Mouse (Mus musculus) stomach, embryonic 16.5 days (tissue): ENCODE measurements around the gene Nudt16l1. TPM values are rescaled to one million over a fixed set of nuclear protein-coding genes. Genes with fewer than 3 reads are reported as not detected.

Experiments used
- ATAC-seq: fragments of 200-750 bp; cut with Nextera tagmentation; 2 replicates; pipeline ENCODE4 v1.8.0; 2017; ENCODE audit warnings: moderate number of reproducible peaks, moderate TSS enrichment; ENCODE audit not compliant: insufficient read depth, low FRiP score
- H3K27ac ChIP-seq: fragments of 300-500 bp; sonication (generic); 2 replicates; pipeline ENCODE4 v1.5.1; 2014; ENCODE audit warnings: low read length
- H3K27me3 ChIP-seq: fragments of 300-500 bp; sonication (generic); 2 replicates; pipeline ENCODE4 v1.6.1; 2014; ENCODE audit warnings: low read length, control low read depth, mixed read lengths; ENCODE audit not compliant: control insufficient read depth, insufficient read depth
- H3K36me3 ChIP-seq: fragments of 300-500 bp; sonication (generic); 2 replicates; pipeline ENCODE4 v1.6.1; 2014; ENCODE audit warnings: low read length; ENCODE audit not compliant: control insufficient read depth, insufficient read depth
- H3K4me1 ChIP-seq: fragments of 300-500 bp; sonication (generic); 2 replicates; pipeline ENCODE4 v1.6.1; 2014; ENCODE audit warnings: low read length, control low read depth, mixed read lengths; ENCODE audit not compliant: control insufficient read depth, insufficient read depth
- H3K4me2 ChIP-seq: fragments of 300-500 bp; sonication (generic); 2 replicates; pipeline ENCODE4 v1.6.1; 2014; ENCODE audit warnings: low read depth, low read length, mixed read lengths
- H3K4me3 ChIP-seq: fragments of 300-500 bp; sonication (generic); replicated peaks from 2 replicates; pipeline ENCODE4 v1.5.1; 2014; ENCODE audit warnings: mild to moderate bottlenecking, low read length
- H3K9ac ChIP-seq: fragments of 300-500 bp; sonication (generic); 2 replicates; pipeline ENCODE4 v1.6.1; 2014; ENCODE audit warnings: low read length
- H3K9me3 ChIP-seq: fragments of 300-500 bp; sonication (generic); replicated peaks from 2 replicates; pipeline ENCODE4 v1.6.1; 2016; ENCODE audit warnings: low read length, control low read depth; ENCODE audit not compliant: control insufficient read depth
- WGBS: fragments of 180-500 bp; shearing (Covaris S2); extraction: QIAGEN DNeasy Blood & Tissue Kit; methylation state at CpG from one replicate; pipeline ENCODE4 v1.1.7; 2014; 5-methylcytosine and 5-hydroxymethylcytosine counted together
- polyA plus RNA-seq: library from polyadenylated mRNA; unstranded; fragments of >200 nt; fragmentation: Nextera tagmentation; extraction: Ambion mirVana; gene quantifications from 2 replicates; pipeline ENCODE4 v1.2.1, GENCODE M21; 2015

The Nudt16l1 gene
- polyA plus RNA-seq, 1 experiment from 2014 or later: 125 TPM

DNA sequence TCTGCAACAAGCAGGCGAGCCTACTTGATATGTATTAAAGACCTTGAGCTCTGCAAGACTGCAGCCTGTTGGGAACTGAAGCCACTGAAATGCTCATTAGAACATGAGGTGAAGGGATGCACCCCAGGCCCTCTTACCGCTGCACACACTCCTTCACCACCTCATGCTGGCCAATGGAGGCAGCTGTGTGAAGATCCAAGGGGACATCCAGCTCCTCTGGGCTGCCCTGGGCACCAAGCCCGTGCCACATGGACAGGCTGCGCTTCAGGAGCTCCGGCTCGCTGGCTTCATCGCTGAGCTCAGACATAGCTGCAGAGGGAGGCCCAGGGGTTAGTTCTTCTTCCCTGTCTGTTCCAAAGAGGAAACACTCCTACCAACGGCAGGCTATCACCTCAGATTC is 21.7 kb downstream of the Nudt16l1 start:
- no peak for ATAC-seq
- Histone ChIP-seq H3K27me3 (no peaks in the 10 kb centered on the region), H3K4me1 (peaks cover 15% of the 10 kb centered on the region), H3K4me3 (no peak overlapping the region), H3K36me3 (peaks cover 9% of the 10 kb centered on the region; the same call in 1 of the 2 replicates), H3K27ac (no peak overlapping the region), H3K9ac (no peak overlapping the region), H3K9me3 (no peaks in the 10 kb centered on the region), H3K4me2 (no peak overlapping the region)
- 84% methylated on average over 8 of the region's 8 CpGs for WGBS

DNA sequence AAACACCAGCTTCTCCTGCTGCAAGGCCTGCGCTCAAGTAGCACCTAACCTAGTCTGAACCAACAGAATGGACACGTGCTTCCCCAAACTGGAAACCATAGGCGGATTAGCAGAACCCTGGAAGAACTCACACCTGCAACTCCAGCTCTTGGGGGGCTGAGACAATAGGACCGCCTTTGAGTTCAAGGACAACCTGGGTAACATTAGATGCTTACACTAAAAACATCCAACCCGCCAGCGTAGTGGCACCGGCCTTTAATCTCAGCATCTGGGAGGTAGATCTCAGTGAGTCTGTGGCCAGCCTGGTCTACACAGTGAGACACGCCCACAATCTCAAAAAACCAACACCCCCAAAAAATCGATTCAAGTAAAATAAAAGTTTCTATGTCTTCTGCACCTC is 24.8 kb downstream of the Nudt16l1 start:
- H3K27ac ChIP-seq: no peak overlapping the region
- 41% methylated on average over 9 of the region's 9 CpGs for WGBS

DNA sequence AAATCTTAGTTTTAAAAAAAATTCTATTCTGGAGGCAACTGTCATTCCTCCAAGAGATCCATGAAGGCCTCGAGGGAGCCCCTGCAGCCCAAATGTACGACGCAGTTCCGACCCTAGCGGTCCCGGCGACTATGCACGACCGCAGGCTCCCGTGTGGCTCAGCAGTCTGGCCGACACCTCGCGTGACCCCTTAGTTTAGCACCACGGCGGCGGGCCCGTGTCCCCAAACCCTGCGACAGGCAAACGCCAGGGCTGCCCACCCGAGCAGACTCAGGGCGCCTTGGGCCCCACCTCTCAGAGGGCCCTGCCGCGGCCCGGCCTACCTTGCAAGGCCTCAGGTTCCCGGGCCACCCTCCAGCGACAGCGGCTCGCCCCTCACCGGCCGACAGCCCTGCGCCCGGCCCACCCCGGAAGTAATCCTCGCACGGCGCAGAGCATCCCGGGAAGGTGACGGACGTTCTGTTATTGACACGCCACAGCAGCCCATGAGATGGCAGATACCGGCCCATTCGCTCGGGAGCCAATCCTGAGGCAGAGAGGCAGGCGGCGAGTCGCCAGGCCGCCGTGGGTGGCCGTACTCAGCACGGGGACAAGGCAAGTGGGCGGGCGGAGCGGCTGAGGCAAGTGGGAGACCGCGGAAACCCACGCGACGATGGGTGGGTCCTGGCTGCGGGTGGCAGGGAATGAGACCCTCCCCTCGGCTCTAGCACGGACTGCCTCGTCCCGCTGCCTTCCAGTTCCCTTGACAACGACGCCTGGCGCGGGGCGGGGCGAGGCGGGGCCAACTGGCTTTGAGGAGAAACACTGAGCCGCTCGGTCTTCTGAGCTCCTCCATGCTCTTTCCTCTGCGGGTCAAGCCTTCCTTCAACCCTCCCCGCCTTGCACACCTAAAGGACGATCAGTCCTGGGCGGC is 25.5 kb downstream of the Nudt16l1 start, which contains the start of gene Anks3:
Anks3 (minus strand) TSS at position 409 of the 913 bp plus-strand sequence.
- Histone ChIP-seq H3K9ac (peak within 1 kb of the TSS; percentile 93), H3K36me3 (no peaks in the 10 kb centered on the region), H3K27me3 (no peaks in the 10 kb centered on the region), H3K9me3 (no peaks in the 10 kb centered on the region), H3K4me2 (peak within 1 kb of the TSS; percentile 91), H3K4me1 (peaks cover 15% of the 10 kb centered on the region), H3K27ac (peak within 1 kb of the TSS; percentile 78), H3K4me3 (peak within 1 kb of the TSS; percentile 90)
- WGBS: under 1% methylated on average over 76 of the region's 76 CpGs
- ATAC-seq: peak; percentile 98

More for the DNA sequence above, 24.8 kb downstream of the Nudt16l1 start:
- peak overlapping the region; percentile 91 for H3K4me2 ChIP-seq
- no peak for ATAC-seq
- peak overlapping the region; percentile 93 for H3K9ac ChIP-seq
- H3K4me1 ChIP-seq: peaks cover 15% of the 10 kb centered on the region
- H3K36me3 ChIP-seq: no peaks in the 10 kb centered on the region
- no peaks in the 10 kb centered on the region for H3K9me3 ChIP-seq
- H3K27me3 ChIP-seq: no peaks in the 10 kb centered on the region
- peak overlapping the region; percentile 90 for H3K4me3 ChIP-seq

DNA sequence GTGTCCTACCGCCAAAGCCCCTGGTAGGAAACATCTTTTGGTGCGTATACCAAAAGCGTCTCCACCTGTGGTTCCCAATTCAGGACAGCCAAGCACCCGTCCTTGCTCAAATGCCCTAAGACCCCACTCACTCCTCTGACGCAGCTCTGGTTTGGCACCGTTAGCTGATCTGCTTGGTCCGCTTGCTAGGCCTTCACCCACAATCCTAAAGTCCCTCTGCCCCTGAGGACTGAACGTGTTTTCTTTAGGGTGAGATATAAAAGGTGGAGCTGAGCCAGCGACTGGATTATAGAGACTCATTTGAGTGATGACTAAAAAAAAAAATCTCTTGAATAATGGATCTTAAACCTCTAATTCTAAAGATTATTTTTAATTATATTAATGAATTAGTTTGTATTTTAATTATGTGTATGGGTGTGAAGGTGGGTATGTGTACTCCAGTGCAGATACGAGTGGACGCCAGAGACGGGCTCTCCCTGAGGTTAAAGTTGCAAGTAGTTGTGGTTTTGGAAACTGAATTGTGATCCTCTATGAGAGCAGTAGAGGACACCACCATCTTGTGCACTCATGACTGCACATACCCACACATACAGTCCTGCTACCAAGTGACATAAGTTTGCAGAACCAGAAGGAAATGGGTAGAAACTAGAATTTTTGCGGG is 26.3 kb downstream of the Nudt16l1 start:
- Histone ChIP-seq H3K27me3 (no peaks in the 10 kb centered on the region), H3K4me1 (peaks cover 15% of the 10 kb centered on the region), H3K36me3 (no peaks in the 10 kb centered on the region), H3K9ac (peak overlapping the region; percentile 93), H3K9me3 (no peaks in the 10 kb centered on the region), H3K27ac (peak overlapping the region; percentile 78), H3K4me2 (peak overlapping the region; percentile 91), H3K4me3 (peak overlapping the region; percentile 90)
- ATAC-seq: no peak
- WGBS: 19% methylated on average over 13 of the region's 13 CpGs

DNA sequence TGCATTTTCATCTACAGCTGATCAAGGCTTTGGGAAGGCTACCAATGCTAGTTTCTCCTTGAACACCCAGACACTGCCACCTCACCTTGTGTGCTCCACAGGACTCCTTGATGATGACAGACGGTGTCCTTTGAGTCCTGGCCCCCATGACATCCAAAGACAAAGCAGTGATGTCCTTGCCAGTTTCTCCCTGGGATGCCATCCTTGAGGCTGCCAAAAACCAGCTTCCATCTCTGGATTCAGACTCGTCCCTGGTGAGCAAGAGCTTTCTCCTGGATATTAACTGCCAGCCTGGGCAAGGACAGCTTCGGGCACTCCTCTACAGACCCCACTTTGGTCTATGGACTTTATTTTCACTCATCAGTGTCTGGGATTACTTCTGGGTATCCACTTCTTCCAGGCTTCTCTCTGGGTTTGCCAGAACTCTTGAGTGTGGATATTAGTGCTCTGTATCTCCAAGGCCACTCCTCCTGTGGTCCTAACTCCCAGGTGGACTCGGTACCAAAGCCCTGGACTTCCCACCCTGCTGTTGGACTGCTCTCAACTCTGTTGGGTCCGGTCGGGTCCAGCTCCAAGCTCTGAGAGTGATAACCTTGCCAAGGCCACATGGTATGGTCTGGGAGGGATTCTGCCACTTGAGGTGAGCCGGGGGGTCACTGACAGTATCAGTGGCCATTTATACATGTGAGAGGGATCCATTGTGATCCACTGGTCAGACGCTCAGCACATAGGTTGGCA is 27.0 kb downstream of the Nudt16l1 start:
- H3K4me3 ChIP-seq: no peak overlapping the region
- no peaks in the 10 kb centered on the region for H3K36me3 ChIP-seq
- no peak overlapping the region for H3K27ac ChIP-seq
- no peak overlapping the region for H3K9ac ChIP-seq
- H3K4me1 ChIP-seq: peaks cover 15% of the 10 kb centered on the region
- WGBS: 89% methylated on average over 8 of the region's 8 CpGs
- H3K4me2 ChIP-seq: no peak overlapping the region
- no peak for ATAC-seq
- no peaks in the 10 kb centered on the region for H3K27me3 ChIP-seq
- no peaks in the 10 kb centered on the region for H3K9me3 ChIP-seq

DNA sequence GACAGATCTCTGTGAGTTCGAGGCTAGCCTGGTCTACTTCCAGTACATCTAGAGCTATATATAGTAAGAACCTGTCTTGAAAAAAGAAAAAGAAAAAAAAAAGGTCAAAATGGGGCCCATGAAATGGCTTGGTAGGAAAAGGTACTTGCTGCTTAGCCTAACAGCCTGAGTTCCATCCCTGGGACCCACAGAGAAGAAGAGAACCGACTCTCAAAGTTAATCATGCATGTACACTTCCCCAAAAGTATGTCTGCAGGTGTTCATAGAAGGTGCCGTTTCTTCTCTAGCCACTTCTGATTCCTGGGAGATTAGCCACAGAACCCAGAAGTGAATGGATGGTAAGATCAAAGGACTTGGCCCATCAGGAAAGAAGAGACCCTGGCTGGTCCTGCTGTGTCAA is 29.9 kb downstream of the Nudt16l1 start:
- no peak for ATAC-seq
- Histone ChIP-seq H3K4me2 (no peak overlapping the region), H3K27ac (no peak overlapping the region), H3K9me3 (no peaks in the 10 kb centered on the region), H3K4me3 (no peak overlapping the region), H3K27me3 (no peaks in the 10 kb centered on the region), H3K9ac (no peak overlapping the region), H3K4me1 (peaks cover 1% of the 10 kb centered on the region; the same call in 1 of the 2 replicates), H3K36me3 (no peaks in the 10 kb centered on the region)
- WGBS: 77% methylated on average over 3 of the region's 3 CpGs

DNA sequence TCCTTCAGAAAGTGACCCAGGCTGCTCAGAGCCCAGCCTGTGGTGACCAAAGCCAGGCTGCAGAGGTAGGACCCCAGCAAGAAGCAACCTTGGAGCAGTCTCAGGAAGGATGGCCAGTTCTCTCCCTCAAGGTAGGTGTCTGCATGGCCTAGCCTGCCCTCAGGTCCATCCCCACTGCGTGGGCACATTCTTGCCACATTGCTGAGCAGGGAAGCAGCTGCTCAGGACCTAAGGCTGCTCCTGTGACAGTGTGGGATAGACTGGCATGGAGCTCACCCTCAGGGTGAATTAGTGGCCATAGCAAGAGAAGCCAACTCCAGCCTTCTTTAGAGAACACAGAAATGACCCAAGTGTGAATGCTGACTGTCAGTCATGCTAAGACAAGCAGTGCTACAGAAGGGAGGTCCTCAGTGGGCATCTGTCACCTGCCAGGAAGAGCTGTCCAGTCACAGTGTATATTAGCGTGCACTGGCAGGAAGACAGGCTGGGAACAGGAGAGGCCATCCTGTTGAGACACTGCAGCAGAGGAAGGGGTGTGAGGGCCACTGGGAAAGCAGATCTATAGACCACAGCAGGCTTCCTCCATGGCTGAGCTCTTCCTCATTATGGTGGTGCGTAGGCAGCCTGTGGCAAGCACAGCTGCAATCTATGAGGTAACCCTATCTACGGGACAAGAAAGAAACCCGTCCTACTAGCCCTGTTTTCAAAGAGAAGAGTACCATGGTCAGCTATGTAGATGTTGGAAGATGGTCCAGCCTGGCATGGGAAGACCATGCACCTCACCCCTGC is 30.7 kb downstream of the Nudt16l1 start:
- no peaks in the 10 kb centered on the region for H3K27me3 ChIP-seq
- no peak for ATAC-seq
- no peak overlapping the region for H3K4me3 ChIP-seq
- 72% methylated on average over 5 of the region's 5 CpGs for WGBS
- H3K4me2 ChIP-seq: no peak overlapping the region
- H3K36me3 ChIP-seq: no peaks in the 10 kb centered on the region
- no peaks in the 10 kb centered on the region for H3K4me1 ChIP-seq
- no peak overlapping the region for H3K9ac ChIP-seq
- H3K27ac ChIP-seq: no peak overlapping the region
- H3K9me3 ChIP-seq: no peaks in the 10 kb centered on the region

DNA sequence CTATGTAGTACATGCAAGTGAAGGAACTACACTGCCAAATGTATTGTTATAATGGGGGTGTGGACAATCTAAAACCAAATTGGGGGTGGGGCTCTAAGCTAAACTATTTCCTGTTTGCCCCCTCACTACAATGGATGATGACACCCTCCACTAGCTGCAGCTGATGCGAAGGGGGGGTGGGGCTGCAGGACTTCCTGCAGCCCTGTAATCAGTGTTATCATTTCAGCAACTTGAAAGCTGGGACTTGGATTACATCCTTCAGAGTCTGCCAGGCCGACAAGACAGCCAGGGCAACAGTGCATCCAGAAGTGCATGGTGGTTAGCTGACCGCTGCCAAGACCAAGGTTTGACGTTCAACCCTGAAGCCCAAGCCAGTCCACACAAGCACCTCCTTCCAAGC is 33.1 kb downstream of the Nudt16l1 start:
- Histone ChIP-seq H3K9ac (no peak overlapping the region), H3K4me1 (no peaks in the 10 kb centered on the region), H3K36me3 (no peaks in the 10 kb centered on the region), H3K27ac (no peak overlapping the region), H3K27me3 (no peaks in the 10 kb centered on the region), H3K4me3 (no peak overlapping the region), H3K9me3 (no peaks in the 10 kb centered on the region), H3K4me2 (no peak overlapping the region)
- ATAC-seq: no peak
- WGBS: 69% methylated on average over 4 of the region's 4 CpGs
